Mouse (Mus musculus): ENCODE measurements at regions not wholly inside any gene's neighbourhood (a gene's known extent, or its start where the extent isn't known, plus 50 kb on each side); places are given as distances from the start of the nearest gene placed in this dataset.

- no peak for DNase-seq
- TF ChIP-seq CTCF (IDR thresholded peaks at IDR 0.05; ENCODE audit: insufficient read depth, low read length) (no peak), POLR2A (IDR thresholded peaks at IDR 0.05; ENCODE audit: borderline replicate concordance, extremely low read depth, low read depth, low read length) (no peak)
- no peak overlapping the region for H3K4me3 ChIP-seq (replicated peaks; ENCODE audit: extremely low read depth, low read depth, low read length)
- H3K4me1 ChIP-seq (ENCODE audit: control insufficient read depth, insufficient read depth, low read length), result no peaks in the 10 kb centered on the region
Observed at GRCm38 (mm10) chr9:79525000-79525399, 193.6 kb downstream of the Col12a1 start.

GRCm38 (mm10) chr9:79526390-79526789, 192.2 kb downstream of the Col12a1 start:
- no peak for DNase-seq
- TF ChIP-seq CTCF (IDR thresholded peaks at IDR 0.05; ENCODE audit: insufficient read depth, low read length), result no peak
- no peak for TF ChIP-seq POLR2A (IDR thresholded peaks at IDR 0.05; ENCODE audit: borderline replicate concordance, extremely low read depth, low read depth, low read length)
- Histone ChIP-seq H3K4me3 (replicated peaks; ENCODE audit: extremely low read depth, low read depth, low read length) (no peak overlapping the region), H3K4me1 (ENCODE audit: control insufficient read depth, insufficient read depth, low read length) (no peaks in the 10 kb centered on the region)
- WGBS, result 45% methylated on average over 6 of the region's 6 CpGs

DNA sequence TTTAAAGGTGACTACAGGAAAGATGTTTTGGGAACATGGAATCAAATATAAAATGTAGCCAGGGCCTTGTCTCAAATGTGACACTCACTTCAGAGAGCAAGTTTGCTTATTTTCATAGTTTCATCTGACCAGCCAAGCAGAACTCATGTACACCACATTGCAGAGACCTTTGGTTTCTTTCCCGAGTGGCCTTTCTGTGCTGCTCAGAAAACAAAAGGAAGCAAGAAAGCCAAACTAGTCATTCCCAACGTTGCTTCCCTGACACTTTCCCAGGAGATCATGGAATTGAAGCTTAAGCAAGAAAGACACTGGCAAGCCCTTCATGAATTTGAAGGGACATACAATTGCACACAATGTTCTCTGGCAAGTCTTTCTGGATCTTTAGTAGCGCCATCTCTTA, 191.3 kb downstream of the Col12a1 start:
- no peak for DNase-seq
- Histone ChIP-seq H3K4me3 (replicated peaks; ENCODE audit: extremely low read depth, low read depth, low read length) (no peak overlapping the region), H3K4me1 (ENCODE audit: control insufficient read depth, insufficient read depth, low read length) (no peaks in the 10 kb centered on the region)
- 64% methylated on average over 3 of the region's 3 CpGs for WGBS
- TF ChIP-seq POLR2A (IDR thresholded peaks at IDR 0.05; ENCODE audit: borderline replicate concordance, extremely low read depth, low read depth, low read length), result no peak
- TF ChIP-seq CTCF (IDR thresholded peaks at IDR 0.05; ENCODE audit: insufficient read depth, low read length), result no peak

Measured in lung, adult 2 months (tissue).